Mouse (Mus musculus) MEL (cell line): ENCODE data around the gene Spata19. TPM values are rescaled to one million over a fixed set of nuclear protein-coding genes. Genes with fewer than 3 reads are reported as not detected.

Source experiments
- DNase-seq: peaks from one replicate; pipeline ENCODE4 v3.0.0; 2011; ENCODE audit warnings: low read depth, low spot score
- H3K27ac ChIP-seq: 2 replicates; pipeline ENCODE4 v1.5.1; 2012; ENCODE audit warnings: low read depth, mild to moderate bottlenecking, control low read depth, low read length, moderate library complexity; ENCODE audit not compliant: control insufficient read depth
- H3K27me3 ChIP-seq, 2 experiments: fragments of 150-350 bp in 1 of 2; sonication (generic) in 1 of 2; 2 replicates each; pipeline ENCODE4 v1.6.1; 2012; ENCODE audit warnings: low read length in 2 of 2, mild to moderate bottlenecking in 2 of 2, improper control_type of control experiment in 1 of 2, moderate library complexity in 1 of 2; ENCODE audit not compliant: insufficient read depth in 2 of 2, control insufficient read depth in 1 of 2
- H3K36me3 ChIP-seq, 2 experiments: 2 replicates each; pipeline ENCODE4 v1.6.1; 2012 to 2014; ENCODE audit warnings: low read length in 2 of 2, improper control_type of control experiment in 1 of 2, inconsistent platforms in 1 of 2, mild to moderate bottlenecking in 1 of 2; ENCODE audit not compliant: insufficient read depth in 2 of 2, control insufficient read depth in 1 of 2
- H3K4me1 ChIP-seq, 2 experiments: fragments of 150-350 bp in 1 of 2; sonication (generic) in 1 of 2; 2 replicates each; pipeline ENCODE4 v1.6.1; 2012; ENCODE audit warnings: low read length in 2 of 2, improper control_type of control experiment in 1 of 2, mild to moderate bottlenecking in 1 of 2; ENCODE audit not compliant: insufficient read depth in 2 of 2, control insufficient read depth in 1 of 2
- H3K4me3 ChIP-seq, 2 experiments: fragments of 150-350 bp in 1 of 2; sonication (generic) in 1 of 2; 2 replicates each; pipeline ENCODE4 v1.5.1; 2012; ENCODE audit warnings: low read depth in 2 of 2, low read length in 2 of 2, mild to moderate bottlenecking in 2 of 2, moderate library complexity in 2 of 2, control low read depth in 1 of 2, improper control_type of control experiment in 1 of 2; ENCODE audit not compliant: control insufficient read depth in 1 of 2, insufficient read depth in 1 of 2
- H3K79me2 ChIP-seq: 2 replicates; pipeline ENCODE4 v1.6.1; 2012; ENCODE audit warnings: mild to moderate bottlenecking, low read length, moderate library complexity; ENCODE audit not compliant: control insufficient read depth, poor library complexity, insufficient read depth
- H3K9ac ChIP-seq: 2 replicates; pipeline ENCODE4 v1.6.1; 2012; ENCODE audit warnings: low read depth, mild to moderate bottlenecking, control low read depth, low read length, moderate library complexity; ENCODE audit not compliant: control insufficient read depth, poor library complexity, severe bottlenecking
- H3K9me3 ChIP-seq: fragments of 150-350 bp; sonication (generic); replicated peaks from 2 replicates; pipeline ENCODE4 v1.6.1; 2012; ENCODE audit warnings: mild to moderate bottlenecking, low read length, improper control_type of control experiment, moderate library complexity; ENCODE audit not compliant: insufficient read depth
- CHD2 ChIP-seq: IDR thresholded peaks from 2 replicates; pipeline ENCODE4 v1.6.1; 2011; ENCODE audit warnings: low read length, improper control_type of control experiment
- CTCF ChIP-seq, 3 experiments: IDR thresholded peaks in 2 of 3; conservative IDR thresholded peaks in 1 of 3; 2 replicates each; pipeline ENCODE4 v1.5.1; 2011 to 2012; ENCODE audit warnings: low read length in 3 of 3, low read depth in 2 of 3, mild to moderate bottlenecking in 2 of 3, improper control_type of control experiment in 1 of 3, inconsistent platforms in 1 of 3, mixed read lengths in 1 of 3, moderate library complexity in 1 of 3; ENCODE audit not compliant: control insufficient read depth in 1 of 3, insufficient read depth in 1 of 3, poor library complexity in 1 of 3, severe bottlenecking in 1 of 3
- E2F4 ChIP-seq: IDR thresholded peaks from 2 replicates; pipeline ENCODE4 v1.6.1; 2011; ENCODE audit warnings: low read depth, low read length, improper control_type of control experiment, borderline replicate concordance
- ELF1 ChIP-seq: IDR thresholded peaks from 2 replicates; pipeline ENCODE4 v1.6.1; 2014; ENCODE audit warnings: low read depth, mild to moderate bottlenecking, inconsistent platforms, low read length, improper control_type of control experiment, moderate library complexity
- GATA1 ChIP-seq: IDR thresholded peaks from 2 replicates; pipeline ENCODE4 v1.6.1; 2011; ENCODE audit warnings: low read depth, low read length, improper control_type of control experiment
- HCFC1 ChIP-seq: IDR thresholded peaks from 2 replicates; pipeline ENCODE4 v1.6.1; 2012; ENCODE audit warnings: low read depth, mild to moderate bottlenecking, inconsistent platforms, low read length, improper control_type of control experiment, moderate library complexity
- JUND ChIP-seq: IDR thresholded peaks from 2 replicates; pipeline ENCODE4 v1.6.1; 2011; ENCODE audit warnings: low read depth, mild to moderate bottlenecking, improper control_type of control experiment, low read length
- MAX ChIP-seq: IDR thresholded peaks from 2 replicates; pipeline ENCODE4 v1.6.1; 2011; ENCODE audit warnings: low read length, improper control_type of control experiment
- MAZ ChIP-seq: IDR thresholded peaks from 2 replicates; pipeline ENCODE4 v1.6.1; 2012; ENCODE audit warnings: low read depth, mild to moderate bottlenecking, inconsistent platforms, low read length, improper control_type of control experiment
- MEF2A ChIP-seq: IDR thresholded peaks from 2 replicates; pipeline ENCODE4 v1.6.1; 2014; ENCODE audit warnings: low read depth, mild to moderate bottlenecking, inconsistent platforms, low read length, improper control_type of control experiment; ENCODE audit not compliant: poor library complexity, insufficient replicate concordance, severe bottlenecking; ENCODE audit errors: extremely low read depth
- MYB ChIP-seq: IDR thresholded peaks from 2 replicates; pipeline ENCODE4 v1.6.1; 2011; ENCODE audit warnings: mild to moderate bottlenecking, low read depth, low read length, improper control_type of control experiment
- MYC ChIP-seq: IDR thresholded peaks from 2 replicates; pipeline ENCODE4 v1.6.1; 2011; ENCODE audit warnings: low read depth, mild to moderate bottlenecking, low read length, improper control_type of control experiment, moderate library complexity
- NELFE ChIP-seq: IDR thresholded peaks from 2 replicates; pipeline ENCODE4 v1.6.1; 2011; ENCODE audit warnings: low read depth, low read length, improper control_type of control experiment
- NRF1 ChIP-seq: IDR thresholded peaks from 2 replicates; pipeline ENCODE4 v1.6.1; 2014; ENCODE audit warnings: low read depth, mild to moderate bottlenecking, inconsistent platforms, low read length, improper control_type of control experiment, moderate library complexity; ENCODE audit not compliant: poor library complexity, insufficient read depth, severe bottlenecking
- POLR2AphosphoS5 ChIP-seq: IDR thresholded peaks from 2 replicates; pipeline ENCODE4 v1.6.1; 2012; ENCODE audit warnings: low read depth, borderline replicate concordance, mild to moderate bottlenecking, inconsistent platforms, low read length, moderate library complexity, mixed read lengths
- RAD21 ChIP-seq: IDR thresholded peaks from 2 replicates; pipeline ENCODE4 v1.6.1; 2011; ENCODE audit warnings: mild to moderate bottlenecking, low read depth, low read length, improper control_type of control experiment
- SMC3 ChIP-seq: IDR thresholded peaks from 2 replicates; pipeline ENCODE4 v1.6.1; 2011; ENCODE audit warnings: low read depth, low read length, improper control_type of control experiment
- TBP ChIP-seq: IDR thresholded peaks from 2 replicates; pipeline ENCODE4 v1.8.0; 2011; ENCODE audit warnings: low read depth, low read length, improper control_type of control experiment
- TCF12 ChIP-seq: IDR thresholded peaks from 2 replicates; pipeline ENCODE4 v1.6.1; 2014; ENCODE audit warnings: low read depth, mild to moderate bottlenecking, inconsistent platforms, low read length, improper control_type of control experiment, moderate library complexity
- UBTF ChIP-seq: IDR thresholded peaks from 2 replicates; pipeline ENCODE4 v1.6.1; 2012; ENCODE audit warnings: low read depth, mild to moderate bottlenecking, inconsistent platforms, low read length, improper control_type of control experiment, moderate library complexity, borderline replicate concordance; ENCODE audit not compliant: insufficient read depth
- ZC3H11A ChIP-seq: IDR thresholded peaks from 2 replicates; pipeline ENCODE4 v1.6.1; 2012; ENCODE audit warnings: low read depth, mild to moderate bottlenecking, inconsistent platforms, low read length, improper control_type of control experiment
- ZKSCAN1 ChIP-seq: IDR thresholded peaks from 2 replicates; pipeline ENCODE4 v1.6.1; 2012; ENCODE audit warnings: low read depth, mild to moderate bottlenecking, inconsistent platforms, low read length, improper control_type of control experiment, moderate library complexity
- ZNF384 ChIP-seq: IDR thresholded peaks from 2 replicates; pipeline ENCODE4 v1.6.1; 2012; ENCODE audit warnings: low read depth, mild to moderate bottlenecking, inconsistent platforms, low read length, improper control_type of control experiment
- polyA plus RNA-seq, 2 experiments: library from polyadenylated mRNA; stranded (reverse) in 1 of 2; unstranded in 1 of 2; fragments of >175 nt in 1 of 2; fragments of >200 nt in 1 of 2; gene quantifications; 2 replicates each; pipeline versions ENCODE4 v1.2.1 to v1.2.4; 2012; ENCODE audit warnings: low replicate concordance in 2 of 2, low read depth in 1 of 2; ENCODE audit not compliant: insufficient read length in 2 of 2, insufficient read depth in 1 of 2, missing spikeins in 1 of 2
- total RNA-seq: library from RNA; depleted of rRNA; stranded (reverse); fragments of 300-350 nt; gene quantifications from 2 replicates; pipeline ENCODE4 v1.2.3, GENCODE M21; 2012

Gene Spata19
- total and polyA plus RNA-seq, 3 experiments, result not detected

DNA sequence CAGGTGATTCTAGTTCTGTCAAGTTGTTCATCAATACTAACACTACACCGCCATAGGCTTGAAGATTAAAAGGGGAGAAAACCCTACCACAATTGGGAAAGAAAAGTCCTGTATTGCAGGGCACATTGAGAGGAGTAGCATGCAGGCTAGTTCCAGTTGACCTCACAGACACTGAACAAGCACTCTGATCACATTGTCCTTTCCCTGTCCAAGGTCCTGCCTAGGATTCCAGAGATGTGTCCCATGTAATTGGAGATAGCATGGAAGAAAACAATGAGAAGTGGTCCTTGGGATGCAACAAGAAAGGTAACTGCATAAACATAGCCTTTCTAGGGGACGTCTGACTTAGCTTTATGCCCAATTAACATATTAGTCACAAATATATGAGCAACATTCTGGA lies 29.4 kb upstream of the Spata19 start:
- H3K27me3 ChIP-seq, result no peaks in the 10 kb centered on the region
- no peak for TF ChIP-seq ZC3H11A
- TF ChIP-seq SMC3, result no peak
- TF ChIP-seq UBTF, result no peak
- TF ChIP-seq TBP, result no peak
- TF ChIP-seq POLR2AphosphoS5, result no peak
- TF ChIP-seq NELFE, result no peak
- no peak for TF ChIP-seq E2F4
- TF ChIP-seq CTCF (IDR thresholded peaks at IDR 0.05 in 2 of 3, conservative IDR thresholded peaks at IDR 0.05 in 1 of 3; ENCODE audit: control insufficient read depth in 1 of 3, insufficient read depth in 1 of 3, low read depth in 2 of 3, low read length in 3 of 3, poor library complexity in 1 of 3, severe bottlenecking in 1 of 3), result no peak
- TF ChIP-seq ZNF384, result no peak
- TF ChIP-seq ZKSCAN1, result no peak
- no peak for TF ChIP-seq TCF12
- TF ChIP-seq JUND, result no peak
- no peak for TF ChIP-seq ELF1
- TF ChIP-seq GATA1, result no peak
- no peak for TF ChIP-seq RAD21
- TF ChIP-seq CHD2, result no peak
- no peak for TF ChIP-seq MEF2A
- DNase-seq, result no peak

GRCm38 (mm10) chr9:27369108-27369507 lies 27.5 kb upstream of the Spata19 start:
- H3K9ac ChIP-seq, result no peak overlapping the region
- TF ChIP-seq MYC (no peak), JUND (no peak), GATA1 (no peak), MAX (no peak), UBTF (no peak), MAZ (no peak), HCFC1 (no peak), NELFE (no peak), NRF1 (no peak), MYB (no peak)
- DNase-seq, result no peak
- no peak overlapping the region for H3K4me3 ChIP-seq
- H3K27ac ChIP-seq, result no peak overlapping the region
- H3K36me3 ChIP-seq, result no peaks in the 10 kb centered on the region
- H3K79me2 ChIP-seq, result no peaks in the 10 kb centered on the region
- H3K4me1 ChIP-seq, result no peaks in the 10 kb centered on the region
- no peaks in the 10 kb centered on the region for H3K9me3 ChIP-seq
- H3K27me3 ChIP-seq, result no peaks in the 10 kb centered on the region

More for the DNA sequence above, 29.4 kb upstream of the Spata19 start:
- H3K36me3 ChIP-seq, result no peaks in the 10 kb centered on the region
- no peaks in the 10 kb centered on the region for H3K79me2 ChIP-seq
- no peak overlapping the region for H3K27ac ChIP-seq
- no peak overlapping the region for H3K9ac ChIP-seq
- no peaks in the 10 kb centered on the region for H3K4me1 ChIP-seq
- H3K4me3 ChIP-seq, result no peak overlapping the region
- no peaks in the 10 kb centered on the region for H3K9me3 ChIP-seq
